Mouse (Mus musculus) left cerebral cortex, postnatal 36 days (tissue): ENCODE measurements around the gene Pcp2. TPM values are rescaled to one million over a fixed set of nuclear protein-coding genes. Genes with fewer than 3 reads are reported as not detected.

Source experiments
- DNase-seq, 2 experiments: peaks; one replicate each; pipeline ENCODE4 v3.0.0; 2021 to 2022; ENCODE audit warnings: low spot score in 2 of 2, mixed read lengths in 1 of 2
- intact Hi-C: fragments of 180-260 bp; cut with DNase I; formaldehyde crosslinking; loops from one replicate; pipeline ENCODE4 v1.15.1; 2025
- total RNA-seq, 2 experiments: library from RNA; stranded (reverse); gene quantifications; 2 replicates each; pipeline ENCODE4 v1.2.3; 2021

The Pcp2 gene
- total RNA-seq, 2 experiments from 2014 or later: not detected

DNA sequence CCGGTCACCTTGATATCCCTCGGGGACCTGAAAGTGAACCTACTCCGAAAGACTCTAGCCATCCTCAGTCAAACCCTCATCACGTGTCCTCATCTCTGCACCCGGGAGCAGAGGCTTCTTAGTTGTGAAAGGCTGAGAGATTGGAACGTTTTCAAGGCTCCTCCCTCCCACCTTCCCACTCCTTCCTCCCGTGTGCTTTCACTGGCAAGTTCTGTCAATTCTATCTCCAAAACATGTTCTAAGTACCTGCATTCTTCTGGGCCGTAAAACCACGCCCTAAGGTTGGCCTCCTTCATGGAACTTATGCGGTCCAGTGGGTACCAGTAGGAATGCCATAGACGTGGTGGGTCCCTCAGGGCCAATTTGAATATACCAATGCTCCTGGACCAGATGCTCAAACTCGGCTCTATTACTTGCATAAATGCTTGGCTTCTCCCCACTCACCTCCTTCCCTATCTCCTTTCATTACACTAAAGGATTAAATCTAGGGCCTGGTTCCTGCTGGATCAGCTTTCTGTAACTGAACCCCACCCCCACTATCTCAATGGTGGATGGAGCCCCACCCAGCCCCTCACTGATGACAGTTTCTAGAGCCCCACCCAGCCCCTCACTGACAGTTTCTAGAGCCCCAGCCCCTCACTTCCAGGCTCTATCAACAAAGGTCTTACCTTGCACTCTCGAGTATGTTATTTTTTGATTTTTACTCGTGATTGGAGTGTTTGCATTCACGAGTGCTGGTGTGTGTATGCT lies 49.0 kb downstream of the Pcp2 start:
- intact Hi-C loops: no loop called here
- no peak for DNase-seq

DNA sequence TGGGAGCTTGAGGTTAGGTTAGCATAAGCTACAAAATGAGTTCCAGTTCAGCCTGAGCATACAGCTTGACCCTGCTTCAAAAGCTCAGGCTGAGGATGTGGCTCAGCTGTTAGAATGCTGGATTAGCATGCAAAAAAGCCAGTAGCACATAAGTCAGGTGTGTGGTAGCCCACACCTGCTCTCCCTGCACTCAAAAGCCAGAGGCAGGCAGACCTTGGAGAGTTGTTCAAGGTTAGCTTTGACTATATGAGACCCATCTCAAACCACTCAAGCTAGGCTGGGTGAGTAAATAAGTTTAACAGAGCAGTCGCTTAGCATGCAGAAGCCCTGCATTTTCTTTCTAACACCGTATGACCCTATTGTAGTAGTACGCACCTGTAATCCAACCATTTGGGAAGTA lies 50.8 kb downstream of the Pcp2 start:
- DNase-seq: no peak

More for the DNA sequence above, 50.8 kb downstream of the Pcp2 start:
- intact Hi-C loops: no loop called here

Other genes with a start within 250 kb of the Pcp2 start
- gene Arhgef18, start 232.5 kb downstream of the Pcp2 start, total RNA-seq: 10 to 100 TPM; 45.1 to 51.1 TPM
- gene Pex11g, start 157.9 kb downstream of the Pcp2 start, total RNA-seq: 1 to 10 TPM in 1 of 2 experiments, under 1 TPM in 1; 0.54 to 1.3 TPM
- gene Tex45, start 154.7 kb downstream of the Pcp2 start, total RNA-seq: under 1 TPM in 1 of 2 experiments, not detected in 1; 0.61 TPM
- 10 to 100 TPM; 28.7 to 30.8 TPM for gene Zfp358, start 132.4 kb downstream of the Pcp2 start, total RNA-seq
- 10 to 100 TPM; 78.8 to 98.1 TPM for gene Mcoln1, start 125.1 kb downstream of the Pcp2 start, total RNA-seq
- gene Pnpla6, start 110.2 kb downstream of the Pcp2 start, total RNA-seq: 10 to 100 TPM; 55.9 to 79.2 TPM
- not detected for gene C330021F23Rik, start 57.6 kb downstream of the Pcp2 start, total RNA-seq
- 10 to 100 TPM; 35.6 to 39.0 TPM for gene Camsap3, start 38.3 kb downstream of the Pcp2 start, total RNA-seq
- gene Xab2, start 4.2 kb downstream of the Pcp2 start, total RNA-seq: 10 to 100 TPM; 36.6 to 36.9 TPM
- gene Pet100, start 4.0 kb downstream of the Pcp2 start, total RNA-seq: 10 to 100 TPM; 75.6 to 85.4 TPM
- 10 to 100 TPM; 44.0 to 61.7 TPM for gene Stxbp2, start 5.4 kb upstream of the Pcp2 start, total RNA-seq
- gene Retn, start 30.2 kb upstream of the Pcp2 start, total RNA-seq: 1 to 10 TPM in 1 of 2 experiments, under 1 TPM in 1; 0.49 to 1.4 TPM
- under 1 TPM in 1 of 2 experiments, not detected in 1; 0.61 TPM for gene Mcemp1, start 40.2 kb upstream of the Pcp2 start, total RNA-seq
- 10 to 100 TPM; 11.3 to 12.0 TPM for gene Fcor, start 46.8 kb upstream of the Pcp2 start, total RNA-seq
- gene Trappc5, start 50.8 kb upstream of the Pcp2 start, total RNA-seq: 10 to 100 TPM; 25.5 to 26.8 TPM
- not detected for gene Fcer2a, start 68.6 kb upstream of the Pcp2 start, total RNA-seq
- gene Clec4g, start 95.1 kb upstream of the Pcp2 start, total RNA-seq: not detected
- gene Cd209a, start 123.4 kb upstream of the Pcp2 start, total RNA-seq: under 1 TPM in 1 of 2 experiments, not detected in 1; 0.27 TPM
- gene Cd209e, start 228.8 kb upstream of the Pcp2 start, total RNA-seq: not detected